8 mouse cellular contexts compared by ENCODE assay signal in genomic region chr19:4829156-4829555, GRCm38 (mm10). TPM values are rescaled to one million over a fixed set of nuclear protein-coding genes. Genes with fewer than 3 reads are reported as not detected.
DNase-seq lines count a peak whose midpoint lies in the region; ATAC-seq and TF ChIP-seq lines count a peak whose summit lies in the region.
"Had no signal": no experiment of that assay in that cellular context is flagged by ENCODE, and none has a peak within 500 bp of the region (broad histone marks: within the 10 kb centered on the region; RNA-seq: fewer than 3 reads in every experiment).

No protein-coding gene starts in this region.

- H3K27ac ChIP-seq in liver, adult 2 months (replicated peaks; ENCODE audit: insufficient read depth, low read depth, low read length), result peak overlapping the region; percentile 83
- no peak overlapping the region for H3K27ac ChIP-seq in liver, postnatal 0 days (ENCODE audit: low read depth)
- H3K27ac ChIP-seq: liver, embryonic 14.5 days had no signal

- no peak overlapping the region for H3K4me2 ChIP-seq in liver, postnatal 0 days (ENCODE audit: low read depth, low read length)

- H3K27me3 ChIP-seq in liver, adult 2 months (ENCODE audit: control insufficient read depth, insufficient read depth, low read length), result no peaks in the 10 kb centered on the region
- H3K27me3 ChIP-seq in liver, postnatal 0 days (ENCODE audit: insufficient read depth, low read length), result no peaks in the 10 kb centered on the region

- TF ChIP-seq CTCF in liver, adult 2 months (IDR thresholded peaks at IDR 0.05; ENCODE audit: low read depth, low read length), result no peak
- no peak for TF ChIP-seq CTCF in liver, postnatal 0 days (IDR thresholded peaks at IDR 0.05; ENCODE audit: low read depth)

- H3K4me1 ChIP-seq in liver, adult 2 months (ENCODE audit: control insufficient read depth, insufficient read depth, low read length), result peaks cover 25% of the 10 kb centered on the region
- H3K4me1 ChIP-seq in liver, postnatal 0 days (ENCODE audit: insufficient read depth), result no peaks in the 10 kb centered on the region

- H3K36me3 ChIP-seq in liver, adult 2 months (ENCODE audit: control insufficient read depth, insufficient read depth, low read length), result peaks cover 70% of the 10 kb centered on the region
- H3K36me3 ChIP-seq in liver, postnatal 0 days (replicated peaks; ENCODE audit: insufficient read depth, low read length), result peaks cover 25% of the 10 kb centered on the region

- no peak for TF ChIP-seq POLR2A in liver, adult 2 months (IDR thresholded peaks at IDR 0.05; ENCODE audit: extremely low read depth, insufficient read depth, low read length)

- H3K9me3 ChIP-seq in liver, postnatal 0 days (ENCODE audit: low read length), result no peaks in the 10 kb centered on the region

- H3K4me3 ChIP-seq in liver, adult 2 months (ENCODE audit: insufficient read depth, low read depth, low read length), result no peak overlapping the region
- H3K4me3 ChIP-seq in liver, postnatal 0 days (ENCODE audit: low read depth, low read length), result no peak overlapping the region

- peaks cover 18% of the 10 kb centered on the region for H3K79me2 ChIP-seq in liver, adult 2 months (ENCODE audit: control insufficient read depth, insufficient read depth, low read length)

- WGBS in liver, adult 2 months, result 26% methylated on average over 7 of the region's 7 CpGs
- 86% methylated on average over 7 of the region's 7 CpGs for WGBS in liver, postnatal 0 days (ENCODE audit: insufficient replicate concordance)

- TF ChIP-seq EP300 in liver, postnatal 0 days (IDR thresholded peaks at IDR 0.05; ENCODE audit: low read depth), result no peak

- no peak overlapping the region for H3K9ac ChIP-seq in liver, adult 2 months (ENCODE audit: low read depth, low read length)
- H3K9ac ChIP-seq in liver, postnatal 0 days (replicated peaks), result no peak overlapping the region
- H3K9ac ChIP-seq: liver, embryonic 14.5 days had no signal

- DNase-seq in liver, adult 2 months (ENCODE audit: extremely low read depth, low read depth, low spot score), result peak; percentile 93
- DNase-seq in liver, postnatal 0 days, result no peak
- DNase-seq in cerebellum, adult 11-12 months, result peak; percentile 80
- peak; percentile 88 for DNase-seq in gonadal fat pad, adult 2 months (ENCODE audit: low read depth)
- peak; percentile 79 to 81 for DNase-seq in layer of hippocampus, postnatal 10 days (ENCODE audit: low spot score in 2 of 2)
- DNase-seq in natural killer cell, adult 2 months (ENCODE audit: low spot score in 2 of 2), result no peak

- no peak for ATAC-seq in liver, postnatal 0 days
- no peak for ATAC-seq in granulocyte monocyte progenitor cell, adult 5-6 weeks (replicated peaks; ENCODE audit: poor library complexity, severe bottlenecking)

RNA-seq across cellular contexts. Expression of gene Ccs, which starts 10.0 kb away (rescaled TPM):
- 146 and 174 TPM in 2 replicates for total RNA-seq in liver, adult 2 months (2014; rRNA removed)
- polyA plus RNA-seq in liver, adult 2 months (2012; rRNA removed), result 245 and 254 TPM in 2 replicates
- polyA plus RNA-seq in liver, postnatal 0 days (2015; fragmentation: Nextera tagmentation; extraction: Ambion mirVana), result 144 and 154 TPM in 2 replicates
- polyA plus RNA-seq in gonadal fat pad, adult 2 months (2012; rRNA removed), result 50.6 and 67.6 TPM in 2 replicates
- total RNA-seq in layer of hippocampus, postnatal 10 days (2021), result 10 to 100 TPM; 39.4 to 47.5 TPM
- 47.1 and 68.5 TPM in 2 replicates for total RNA-seq in granulocyte monocyte progenitor cell, adult 5-6 weeks (2014; fragmentation: Nextera tagmentation)
- 18.8 and 22.9 TPM in 2 replicates for total RNA-seq in granulocyte monocyte progenitor cell, adult 5-6 weeks (2017)

RNA-seq across cellular contexts. Expression of gene Ccdc87, which starts 10.0 kb away (rescaled TPM):
- not detected in 2 replicates for total RNA-seq in liver, adult 2 months (2014; rRNA removed)
- not detected in 2 replicates for polyA plus RNA-seq in liver, adult 2 months (2012; rRNA removed)
- polyA plus RNA-seq in liver, postnatal 0 days (2015; fragmentation: Nextera tagmentation; extraction: Ambion mirVana), result not detected in 2 replicates
- polyA plus RNA-seq in gonadal fat pad, adult 2 months (2012; rRNA removed), result 0.22 and 0.36 TPM in 2 replicates
- 1 to 10 TPM; 1.9 to 2.6 TPM for total RNA-seq in layer of hippocampus, postnatal 10 days (2021)
- not detected in 2 replicates for total RNA-seq in granulocyte monocyte progenitor cell, adult 5-6 weeks (2014; fragmentation: Nextera tagmentation)
- not detected in 2 replicates for total RNA-seq in granulocyte monocyte progenitor cell, adult 5-6 weeks (2017)

RNA-seq across cellular contexts. Expression of gene Rbm14, which starts 17.7 kb away (rescaled TPM):
- total RNA-seq in liver, adult 2 months (2014; rRNA removed), result 9.0 and 12.6 TPM in 2 replicates
- 18.4 and 26.1 TPM in 2 replicates for polyA plus RNA-seq in liver, adult 2 months (2012; rRNA removed)
- 14.6 and 16.4 TPM in 2 replicates for polyA plus RNA-seq in liver, postnatal 0 days (2015; fragmentation: Nextera tagmentation; extraction: Ambion mirVana)
- 33.6 and 35.1 TPM in 2 replicates for polyA plus RNA-seq in gonadal fat pad, adult 2 months (2012; rRNA removed)
- total RNA-seq in layer of hippocampus, postnatal 10 days (2021), result 10 to 100 TPM; 41.2 to 49.4 TPM
- total RNA-seq in granulocyte monocyte progenitor cell, adult 5-6 weeks (2014; fragmentation: Nextera tagmentation), result 51.0 and 59.2 TPM in 2 replicates
- 23.3 and 27.2 TPM in 2 replicates for total RNA-seq in granulocyte monocyte progenitor cell, adult 5-6 weeks (2017)

RNA-seq across cellular contexts. Expression of gene Gm21992, which starts 17.7 kb away (rescaled TPM):
- total RNA-seq in liver, adult 2 months (2014; rRNA removed), result 4.8 and 9.9 TPM in 2 replicates
- 22.3 and 23.6 TPM in 2 replicates for polyA plus RNA-seq in liver, adult 2 months (2012; rRNA removed)
- polyA plus RNA-seq in liver, postnatal 0 days (2015; fragmentation: Nextera tagmentation; extraction: Ambion mirVana), result 8.2 and 13.1 TPM in 2 replicates
- 15.7 and 22.5 TPM in 2 replicates for polyA plus RNA-seq in gonadal fat pad, adult 2 months (2012; rRNA removed)
- 10 to 100 TPM; 20.7 to 22.3 TPM for total RNA-seq in layer of hippocampus, postnatal 10 days (2021)
- 13.8 and 16.3 TPM in 2 replicates for total RNA-seq in granulocyte monocyte progenitor cell, adult 5-6 weeks (2014; fragmentation: Nextera tagmentation)
- total RNA-seq in granulocyte monocyte progenitor cell, adult 5-6 weeks (2017), result 30.8 and 59.4 TPM in 2 replicates

RNA-seq across cellular contexts. Expression of gene Ctsf, which starts 25.8 kb away (rescaled TPM):
- total RNA-seq in liver, adult 2 months (2014; rRNA removed), result 44.1 and 55.0 TPM in 2 replicates
- polyA plus RNA-seq in liver, adult 2 months (2012; rRNA removed), result 69.4 and 88.9 TPM in 2 replicates
- 49.4 and 54.4 TPM in 2 replicates for polyA plus RNA-seq in liver, postnatal 0 days (2015; fragmentation: Nextera tagmentation; extraction: Ambion mirVana)
- polyA plus RNA-seq in gonadal fat pad, adult 2 months (2012; rRNA removed), result 96.1 and 114 TPM in 2 replicates
- total RNA-seq in layer of hippocampus, postnatal 10 days (2021), result 100 to 1,000 TPM in 1 of 2 experiments, 10 to 100 TPM in 1; 95.2 to 102 TPM
- 2.6 and 10.0 TPM in 2 replicates for total RNA-seq in granulocyte monocyte progenitor cell, adult 5-6 weeks (2014; fragmentation: Nextera tagmentation)
- 1.8 and 3.6 TPM in 2 replicates for total RNA-seq in granulocyte monocyte progenitor cell, adult 5-6 weeks (2017)

Comparison
In these comparisons a context has a peak if more than half of its experiments do, and no peak if none do; other contexts are left out.
1. DNase-seq: peak in liver, adult 2 months (single experiment), cerebellum, adult 11-12 months (single experiment), gonadal fat pad, adult 2 months (single experiment) and layer of hippocampus, postnatal 10 days (2 of 2); none in liver, postnatal 0 days (single experiment) and natural killer cell, adult 2 months (0 of 2).